Mouse (Mus musculus) urinary bladder, postnatal 4 days (tissue): ENCODE results near the gene Zmpste24.
A peak's percentile ranks its signal among the peaks of the same experiment; 100 is the strongest.
"Not testable (repeated sequence)": the region's sequence is repeated elsewhere in the genome, so short reads cannot be mapped to it uniquely, and the experiment has no call there.

Experiments
- DNase-seq, 2 experiments: peaks; one replicate each; pipeline ENCODE4 v3.0.0; 2021 to 2022; ENCODE audit warnings: low spot score in 2 of 2

Gene Zmpste24

GRCm38 (mm10) chr4:121097650-121098378 is at the start of gene Zmpste24:
TSS of gene Zmpste24 (minus strand) at chr4:121098241.
- peak; percentile 75 to 78 for DNase-seq

- DNase-seq = no peak
Observed at GRCm38 (mm10) chr4:121109126-121109525, 11.1 kb upstream of the Zmpste24 start, which contains the start of gene Tmco2. TSS of gene Tmco2 (minus strand) at chr4:121109226.

- DNase-seq = no peak
Observed at GRCm38 (mm10) chr4:121103304-121103703, 5.3 kb upstream of the Zmpste24 start.

- no peak for DNase-seq
Observed at GRCm38 (mm10) chr4:121090211-121090610, 7.8 kb downstream of the Zmpste24 start.

- no peak for DNase-seq
Observed at GRCm38 (mm10) chr4:121088696-121089095, 9.3 kb downstream of the Zmpste24 start.

- DNase-seq = no peak
Observed at GRCm38 (mm10) chr4:121084506-121084905, 13.5 kb downstream of the Zmpste24 start.

GRCm38 (mm10) chr4:121080395-121080794 is 17.6 kb downstream of the Zmpste24 start:
- no peak for DNase-seq

- no peak for DNase-seq
Observed at GRCm38 (mm10) chr4:121077915-121078646, 20.0 kb downstream of the Zmpste24 start.

GRCm38 (mm10) chr4:121074250-121074649 is 23.8 kb downstream of the Zmpste24 start:
- no peak for DNase-seq

- DNase-seq = no peak
Observed at GRCm38 (mm10) chr4:121065336-121065735, 32.7 kb downstream of the Zmpste24 start.

GRCm38 (mm10) chr4:121059218-121059617 is 38.8 kb downstream of the Zmpste24 start:
- DNase-seq = not testable (repeated sequence)

GRCm38 (mm10) chr4:121057032-121057431 is 41.0 kb downstream of the Zmpste24 start:
- DNase-seq = no peak

- DNase-seq = no peak
Observed at GRCm38 (mm10) chr4:121056342-121056741, 41.7 kb downstream of the Zmpste24 start.

- no peak for DNase-seq
Observed at GRCm38 (mm10) chr4:121052454-121053323, 45.4 kb downstream of the Zmpste24 start.

- DNase-seq = no peak
Observed at GRCm38 (mm10) chr4:121051863-121052262, 46.2 kb downstream of the Zmpste24 start.

- DNase-seq = no peak
Observed at GRCm38 (mm10) chr4:121042946-121043345, 55.1 kb downstream of the Zmpste24 start.

- DNase-seq = no peak
Observed at GRCm38 (mm10) chr4:121042472-121042871, 55.6 kb downstream of the Zmpste24 start.

GRCm38 (mm10) chr4:121040897-121041671 is 57.0 kb downstream of the Zmpste24 start:
- DNase-seq = peak; percentile 47 to 77

GRCm38 (mm10) chr4:121040323-121040722 is 57.7 kb downstream of the Zmpste24 start:
- DNase-seq = peak in 1 of 2 experiments; percentile 59

- peak in 1 of 2 experiments; percentile 59 for DNase-seq
Observed at GRCm38 (mm10) chr4:121039331-121040115, 58.5 kb downstream of the Zmpste24 start, which contains the start of gene Col9a2. TSS of gene Col9a2 (plus strand) at chr4:121039385.
